Mouse (Mus musculus) spleen, postnatal 36 days (tissue): Measurements from ENCODE around the gene Morn1.

Experiments
- DNase-seq, 2 experiments: peaks; one replicate each; pipeline ENCODE4 v3.0.0; 2022; ENCODE audit warnings: low spot score in 2 of 2, mixed read lengths in 1 of 2

The Morn1 gene

GRCm38 (mm10) chr4:155158543-155158917, 72.2 kb downstream of the Morn1 start:
- no peak for DNase-seq

DNA sequence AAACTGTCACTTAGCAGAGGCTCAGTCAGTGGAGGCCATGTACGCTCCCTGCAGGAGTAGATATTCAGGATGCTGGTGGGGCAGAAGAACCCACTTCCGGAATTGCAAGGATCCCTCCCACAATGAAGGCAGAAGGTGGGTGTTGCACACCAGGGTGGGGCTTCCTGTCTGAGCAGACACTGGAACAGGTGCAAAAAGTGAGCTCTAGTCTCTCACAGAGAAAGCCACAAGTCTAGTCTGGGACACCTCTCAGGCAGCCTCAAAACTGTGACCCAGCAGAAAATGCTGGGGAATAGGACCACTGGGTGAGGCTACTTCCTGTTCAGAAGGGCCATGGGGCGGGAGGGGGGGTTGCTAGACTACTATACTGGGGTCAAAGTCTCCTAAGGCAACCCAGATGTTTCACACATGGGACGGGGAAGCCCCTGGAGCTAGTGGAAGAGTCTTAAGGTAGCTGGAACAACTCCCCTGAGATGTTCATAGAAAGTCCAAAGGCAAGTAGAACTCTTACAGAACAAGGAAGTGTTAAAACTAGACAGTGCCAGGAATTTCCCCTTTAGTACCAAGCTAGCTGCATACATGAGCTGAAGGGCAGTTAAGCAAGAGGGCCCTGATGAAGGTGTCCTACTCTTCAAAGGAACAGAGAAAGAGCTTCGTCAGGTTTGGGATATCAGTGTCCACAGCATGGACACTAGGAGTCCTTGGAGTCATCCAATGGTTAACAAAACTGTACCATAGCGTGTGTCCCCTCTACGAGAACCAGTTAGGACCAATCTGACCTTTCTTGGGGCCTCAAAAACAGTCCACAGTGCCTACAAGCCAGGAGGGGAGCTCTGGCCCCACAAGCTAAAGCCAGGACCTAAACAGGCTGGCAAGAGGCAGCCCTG, 76.3 kb downstream of the Morn1 start:
- DNase-seq, result peak; percentile 88

GRCm38 (mm10) chr4:155163320-155163651, 76.9 kb downstream of the Morn1 start:
- DNase-seq, result peak; percentile 48 to 54

- peak in 1 of 2 experiments; percentile 31 for DNase-seq
Observed at GRCm38 (mm10) chr4:155163685-155164084, 77.3 kb downstream of the Morn1 start.

DNA sequence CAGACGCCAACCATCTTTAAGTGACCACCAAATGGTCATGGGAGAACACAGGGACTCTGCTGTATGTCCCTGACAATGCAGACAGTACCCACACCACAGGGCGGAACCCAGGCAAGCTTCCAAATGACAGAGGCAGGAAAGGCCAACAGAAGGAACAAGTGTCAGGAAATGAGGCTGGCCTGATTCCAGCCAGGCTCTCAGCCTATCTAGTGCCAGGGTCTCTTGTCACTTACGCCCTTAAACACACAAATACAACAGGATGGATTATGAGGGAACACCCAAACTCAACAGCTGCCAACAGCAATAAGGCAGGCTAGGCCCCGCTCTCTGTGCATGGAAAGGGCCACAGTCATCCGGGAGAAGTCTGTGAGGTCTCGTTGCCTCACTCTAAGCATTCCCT, 78.2 kb downstream of the Morn1 start:
- DNase-seq, result no peak

GRCm38 (mm10) chr4:155165861-155166260, 79.5 kb downstream of the Morn1 start:
- DNase-seq, result no peak

- no peak for DNase-seq
Observed at GRCm38 (mm10) chr4:155168835-155169252, 82.5 kb downstream of the Morn1 start.

- no peak for DNase-seq
Observed at GRCm38 (mm10) chr4:155170614-155171212, 84.3 kb downstream of the Morn1 start.

- DNase-seq, result no peak
Observed at GRCm38 (mm10) chr4:155171961-155172533, 85.7 kb downstream of the Morn1 start.

GRCm38 (mm10) chr4:155172909-155173821, 86.8 kb downstream of the Morn1 start:
- peak; percentile 36 to 54 for DNase-seq

DNA sequence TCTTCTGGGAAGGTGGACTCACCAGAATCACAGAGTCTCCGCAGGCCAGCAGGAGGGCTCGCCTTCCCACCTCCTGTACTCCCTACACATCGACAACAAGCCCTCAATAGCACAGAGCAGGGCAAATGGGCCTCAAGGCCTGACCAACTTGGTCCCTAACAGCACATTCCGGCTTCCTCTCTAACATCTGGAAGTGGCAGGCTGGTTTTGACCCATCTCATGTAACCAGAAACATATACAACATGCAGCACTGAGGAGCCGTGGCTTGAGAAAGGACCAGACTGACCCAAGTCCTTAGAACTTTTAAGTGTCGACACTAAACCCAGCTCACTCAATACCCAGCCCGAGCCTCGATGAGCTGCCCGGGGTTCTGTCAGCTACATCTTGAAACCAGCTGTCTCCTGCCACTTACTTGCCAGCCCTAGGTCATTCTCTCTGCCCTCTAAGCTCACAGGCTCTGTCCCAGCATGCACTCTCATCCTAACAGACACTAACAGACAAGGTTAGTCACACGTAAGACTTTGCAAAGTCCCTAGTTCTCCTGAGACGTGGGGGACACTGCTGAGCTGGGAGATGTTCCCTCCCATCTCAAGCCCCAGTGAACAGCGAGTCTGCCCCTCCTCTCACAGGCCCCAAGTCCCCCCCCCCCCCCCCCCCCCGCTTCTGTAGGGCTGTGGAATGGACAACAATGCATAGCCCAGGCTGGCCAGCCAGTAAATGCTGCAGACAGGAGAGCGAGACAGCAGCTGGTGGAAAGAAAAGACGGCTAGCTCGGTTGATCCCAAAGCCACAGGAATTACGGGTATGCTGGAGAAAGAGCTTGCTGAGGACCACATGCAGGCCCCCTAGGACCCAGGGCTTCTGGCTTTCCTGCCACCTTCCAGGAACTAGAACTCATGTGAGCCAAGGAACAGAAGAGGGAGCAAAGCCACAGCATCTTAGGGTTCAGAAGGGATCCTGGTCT, 87.7 kb downstream of the Morn1 start:
- no peak for DNase-seq

DNA sequence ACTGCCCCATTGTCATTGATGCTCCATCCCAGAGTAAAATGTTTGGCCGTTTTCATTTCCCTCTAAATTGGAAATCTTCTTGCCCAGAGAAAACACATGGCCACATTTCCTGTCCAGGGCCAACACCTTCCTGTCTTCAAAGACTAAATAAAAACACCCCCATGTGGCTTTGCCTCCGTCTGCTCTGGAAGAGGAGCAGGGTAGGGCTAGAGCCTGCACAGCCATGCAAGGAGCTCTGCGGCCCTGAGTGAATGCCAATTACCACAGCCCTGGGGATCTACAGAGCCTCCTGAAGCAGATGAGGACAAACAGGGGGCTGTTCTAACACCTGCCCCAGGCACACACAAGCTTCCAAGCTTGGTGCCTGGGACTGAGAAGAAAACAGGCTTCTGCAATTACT, 89.8 kb downstream of the Morn1 start:
- no peak for DNase-seq

- DNase-seq, result peak; percentile 77
Observed at GRCm38 (mm10) chr4:155178274-155178673, 91.9 kb downstream of the Morn1 start.

DNA sequence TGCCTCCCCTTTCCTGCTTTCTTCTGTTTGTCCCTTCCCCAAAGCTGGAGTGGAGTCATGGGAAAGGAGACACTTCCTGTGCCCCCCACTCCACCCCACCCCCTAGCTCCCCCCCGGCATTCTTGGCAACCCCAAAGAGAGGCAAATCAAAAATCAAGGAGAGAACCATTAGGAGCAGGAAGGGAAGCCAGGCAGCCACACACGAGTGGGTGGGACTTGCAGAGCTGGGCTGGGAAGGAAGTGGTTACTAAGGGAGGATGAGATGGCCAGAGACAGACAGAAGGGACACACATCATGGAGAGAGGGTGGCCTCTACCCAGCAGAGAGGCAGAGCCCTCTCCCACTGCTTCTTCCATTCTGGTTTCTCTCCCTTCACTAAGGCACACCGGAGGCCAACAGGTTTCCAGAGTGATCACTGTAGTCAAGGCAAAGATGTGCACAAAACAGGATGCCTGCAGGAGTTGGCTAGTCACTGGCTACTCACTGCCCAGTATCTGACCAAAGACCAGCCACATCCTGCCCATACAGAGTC, 92.7 kb downstream of the Morn1 start:
- DNase-seq, result no peak

DNA sequence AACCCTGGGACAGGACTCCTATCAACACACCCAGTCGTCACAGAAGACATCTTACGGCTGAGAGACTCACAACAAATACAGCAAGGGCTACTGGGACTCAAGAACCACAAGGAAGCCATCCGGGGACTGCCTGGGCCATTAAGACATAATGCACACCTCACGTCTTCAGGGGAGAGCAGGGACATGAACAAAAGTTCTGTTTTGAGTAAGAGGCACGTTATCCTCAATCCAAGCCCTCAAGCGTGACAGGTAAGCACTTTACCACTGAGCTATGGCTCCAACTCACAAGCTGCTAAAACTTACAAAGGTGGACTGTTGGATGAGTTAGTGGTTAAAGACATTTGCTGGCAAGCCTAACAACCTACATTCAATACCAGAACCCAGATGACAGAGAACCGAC, 96.8 kb downstream of the Morn1 start:
- DNase-seq, result no peak

DNA sequence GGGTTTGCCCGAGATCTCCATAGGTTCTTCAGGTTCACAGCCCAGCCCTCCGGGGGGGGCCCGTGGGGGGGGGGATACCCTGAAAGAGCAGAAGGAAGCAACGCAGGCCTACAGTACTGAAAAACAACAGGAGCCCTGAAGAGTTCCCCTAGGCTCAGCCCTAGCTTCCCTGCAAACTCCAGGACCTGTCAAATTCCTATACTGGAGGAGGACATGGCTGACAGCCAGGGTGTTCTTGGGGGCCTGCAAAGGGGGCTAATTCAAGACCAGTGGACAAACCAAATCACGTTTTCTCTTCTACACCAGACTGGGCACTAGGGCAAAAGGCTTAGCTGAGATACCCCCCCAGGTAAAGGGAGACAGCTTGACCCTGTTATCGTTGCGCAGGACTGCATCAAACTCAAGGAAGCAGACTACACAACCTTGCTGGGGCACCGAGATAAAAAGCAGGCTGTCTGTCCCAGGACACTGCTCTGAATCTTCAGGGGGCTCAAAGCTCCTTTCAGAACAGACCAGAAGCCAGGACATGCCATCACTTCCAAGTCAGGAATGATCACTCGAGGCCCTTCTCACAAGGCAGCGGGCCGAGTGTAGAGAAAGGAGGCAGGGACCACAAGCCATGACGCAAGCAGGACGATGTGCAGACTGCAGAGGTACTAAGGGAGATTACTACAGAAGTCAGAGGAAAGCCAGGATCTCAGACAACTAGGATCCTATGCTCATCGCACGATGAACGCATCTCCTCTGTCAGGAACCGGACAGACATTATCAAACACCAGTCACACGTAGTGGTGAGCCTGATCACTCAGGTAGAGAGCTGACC, 98.1 kb downstream of the Morn1 start:
- DNase-seq, result no peak

GRCm38 (mm10) chr4:155185845-155186244, 99.5 kb downstream of the Morn1 start:
- DNase-seq, result no peak

DNA sequence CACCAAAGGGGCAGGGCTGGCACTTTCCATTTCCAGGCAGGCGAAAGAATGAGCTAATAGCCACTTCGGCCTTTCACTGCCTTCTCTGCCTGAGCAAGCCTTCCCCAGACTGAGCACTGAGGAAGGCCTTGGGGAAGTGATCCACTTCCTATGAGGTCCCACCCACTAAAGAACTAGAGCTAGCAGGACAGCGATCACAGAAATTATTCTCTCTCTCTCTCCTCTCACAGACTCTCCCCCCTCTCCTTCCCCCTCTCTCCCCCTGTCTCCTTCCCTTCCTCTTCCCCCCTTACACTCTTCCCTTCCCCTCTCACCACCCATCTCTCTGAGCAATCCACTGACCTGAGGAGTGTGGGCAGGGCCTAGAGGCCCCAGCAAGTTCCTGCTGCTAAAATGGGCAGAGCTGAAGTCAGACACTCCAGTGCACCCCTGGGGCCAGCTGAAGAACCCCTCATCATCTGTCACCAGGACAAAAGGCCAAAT, 100.9 kb downstream of the Morn1 start:
- DNase-seq, result peak; percentile 40 to 43

DNA sequence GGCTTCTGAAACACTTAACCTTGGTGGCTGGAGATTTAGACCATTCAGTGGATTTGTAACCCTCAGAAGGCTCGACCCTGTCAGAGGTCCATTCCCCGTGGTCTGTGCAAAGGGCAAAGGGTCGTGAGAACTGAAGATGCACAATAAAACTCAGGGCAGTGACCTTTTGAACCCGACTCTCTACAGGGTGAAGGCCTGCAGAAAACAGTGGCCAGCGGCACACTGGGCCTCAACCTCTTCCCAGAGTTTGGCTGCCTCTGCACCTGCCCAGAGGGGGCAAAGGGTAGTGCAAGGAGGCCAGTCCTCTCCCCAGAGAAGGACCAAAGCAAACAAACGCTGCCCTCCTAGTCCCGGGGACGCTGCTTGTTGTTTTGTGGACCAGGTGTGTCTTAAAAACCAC, 102.0 kb downstream of the Morn1 start:
- DNase-seq, result no peak
